Mouse (Mus musculus) midbrain, embryonic 14.5 days (tissue): ENCODE data around the gene Ndufs4. TPM values are rescaled to one million over a fixed set of nuclear protein-coding genes. Genes with fewer than 3 reads are reported as not detected.

Source experiments
- ATAC-seq: fragments of 200-750 bp; cut with Nextera tagmentation; 2 replicates; pipeline ENCODE4 v1.8.0; 2017; ENCODE audit warnings: moderate number of reproducible peaks, moderate library complexity; ENCODE audit not compliant: low FRiP score, low TSS enrichment
- DNase-seq: peaks from one replicate; pipeline ENCODE4 v3.0.0-alpha.2; 2015
- H3K27ac ChIP-seq: fragments of 300-500 bp; sonication (generic); replicated peaks from 2 replicates; pipeline ENCODE4 v1.5.1; 2014; ENCODE audit warnings: mild to moderate bottlenecking, low read depth, low read length, moderate library complexity
- H3K27me3 ChIP-seq: fragments of 300-500 bp; sonication (generic); 2 replicates; pipeline ENCODE4 v1.6.1; 2014; ENCODE audit warnings: low read length, control low read depth, mixed read lengths; ENCODE audit not compliant: control insufficient read depth, insufficient read depth
- H3K36me3 ChIP-seq: fragments of 300-500 bp; sonication (generic); 2 replicates; pipeline ENCODE4 v1.6.1; 2014; ENCODE audit warnings: low read length, control low read depth; ENCODE audit not compliant: control insufficient read depth, insufficient read depth
- H3K4me1 ChIP-seq: fragments of 300-500 bp; sonication (generic); 2 replicates; pipeline ENCODE4 v1.6.1; 2014; ENCODE audit warnings: mild to moderate bottlenecking, antibody characterized with exemption, low read length, control low read depth; ENCODE audit not compliant: control insufficient read depth, insufficient read depth
- H3K4me2 ChIP-seq: fragments of 300-500 bp; sonication (generic); 2 replicates; pipeline ENCODE4 v1.6.1; 2014; ENCODE audit warnings: mild to moderate bottlenecking, low read length, moderate library complexity
- H3K4me3 ChIP-seq: fragments of 300-500 bp; sonication (generic); replicated peaks from 2 replicates; pipeline ENCODE4 v1.5.1; 2014; ENCODE audit warnings: low read depth, low read length
- H3K9ac ChIP-seq: fragments of 300-500 bp; sonication (generic); replicated peaks from 2 replicates; pipeline ENCODE4 v1.6.1; 2014; ENCODE audit warnings: mild to moderate bottlenecking, low read length, moderate library complexity
- H3K9me3 ChIP-seq: fragments of 300-500 bp; sonication (generic); 2 replicates; pipeline ENCODE4 v1.6.1; 2016; ENCODE audit warnings: low read length, control low read depth, mixed read lengths; ENCODE audit not compliant: control insufficient read depth
- WGBS: fragments of 180-500 bp; shearing (Covaris S2); extraction: QIAGEN DNeasy Blood & Tissue Kit; methylation state at CpG from one replicate; pipeline ENCODE4 v1.1.7; 2014; 5-methylcytosine and 5-hydroxymethylcytosine counted together
- polyA plus RNA-seq: library from polyadenylated mRNA; unstranded; fragments of >200 nt; fragmentation: Nextera tagmentation; extraction: Ambion mirVana; gene quantifications from 2 replicates; pipeline ENCODE4 v1.2.1, GENCODE M21; 2014

Ndufs4 gene
- polyA plus RNA-seq, 1 experiment from 2014 or later, result 370 TPM

GRCm38 (mm10) chr13:114351321-114351946 is 36.6 kb downstream of the Ndufs4 start:
- H3K27ac ChIP-seq, result 0 out of 2 replicates have a peak overlapping the region, but pooled peaks have one; percentile 2
- H3K4me1 ChIP-seq, result no peaks in the 10 kb centered on the region; the same call in 1 of the 2 replicates
- DNase-seq (peak; percentile 37), ATAC-seq (peak; percentile 63; the same call in 1 of the 2 replicates)
- no peaks in the 10 kb centered on the region for H3K36me3 ChIP-seq
- H3K27me3 ChIP-seq, result no peaks in the 10 kb centered on the region
- H3K9me3 ChIP-seq, result no peaks in the 10 kb centered on the region
- H3K4me2 ChIP-seq, result no peak overlapping the region
- 35% methylated on average over 8 of the region's 8 CpGs for WGBS
- no peak overlapping the region for H3K9ac ChIP-seq
- no peak overlapping the region for H3K4me3 ChIP-seq

DNA sequence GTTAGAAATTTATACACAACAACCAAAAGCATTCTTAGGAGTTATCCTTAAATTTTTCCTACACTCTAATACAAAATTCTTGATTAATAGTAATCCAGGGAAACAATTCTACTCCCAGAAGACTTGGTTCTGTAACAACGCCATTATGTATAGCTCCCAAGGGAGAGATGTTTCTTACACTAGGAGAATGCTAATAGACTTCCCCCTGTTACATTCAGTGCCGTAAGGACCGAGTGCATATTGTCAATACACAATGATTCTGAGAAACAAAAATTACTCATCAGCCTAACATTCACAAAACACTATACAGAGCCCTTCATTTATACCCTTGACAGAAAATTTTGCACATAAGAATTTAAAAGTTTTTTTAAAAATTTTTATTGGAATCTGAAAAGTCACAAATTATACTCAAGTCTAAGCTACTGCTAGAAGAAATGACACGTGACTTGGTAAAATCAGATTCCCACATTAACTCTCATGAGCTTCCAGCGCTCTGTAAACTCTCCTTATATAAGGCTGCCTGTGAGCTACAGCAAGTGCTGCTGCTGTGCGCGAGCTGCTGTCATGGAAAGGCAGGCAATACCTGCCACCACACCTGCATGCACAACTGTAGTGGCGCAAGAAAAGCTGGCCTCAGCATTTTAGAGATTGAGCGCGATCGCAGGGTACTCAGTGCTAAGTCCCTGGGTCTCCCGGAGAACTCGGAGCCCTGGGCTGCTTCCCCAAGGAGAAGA is 42.9 kb downstream of the Ndufs4 start:
- H3K9ac ChIP-seq, result no peak overlapping the region
- DNase-seq (peak; percentile 40), ATAC-seq (no peak)
- no peak overlapping the region for H3K4me2 ChIP-seq
- 52% methylated on average over 13 of the region's 13 CpGs for WGBS
- 0 out of 2 replicates have a peak overlapping the region, but pooled peaks have one; percentile 22 for H3K27ac ChIP-seq
- no peaks in the 10 kb centered on the region for H3K36me3 ChIP-seq
- H3K9me3 ChIP-seq, result no peaks in the 10 kb centered on the region
- H3K27me3 ChIP-seq, result no peaks in the 10 kb centered on the region
- H3K4me1 ChIP-seq, result peaks cover 17% of the 10 kb centered on the region
- no peak overlapping the region for H3K4me3 ChIP-seq

DNA sequence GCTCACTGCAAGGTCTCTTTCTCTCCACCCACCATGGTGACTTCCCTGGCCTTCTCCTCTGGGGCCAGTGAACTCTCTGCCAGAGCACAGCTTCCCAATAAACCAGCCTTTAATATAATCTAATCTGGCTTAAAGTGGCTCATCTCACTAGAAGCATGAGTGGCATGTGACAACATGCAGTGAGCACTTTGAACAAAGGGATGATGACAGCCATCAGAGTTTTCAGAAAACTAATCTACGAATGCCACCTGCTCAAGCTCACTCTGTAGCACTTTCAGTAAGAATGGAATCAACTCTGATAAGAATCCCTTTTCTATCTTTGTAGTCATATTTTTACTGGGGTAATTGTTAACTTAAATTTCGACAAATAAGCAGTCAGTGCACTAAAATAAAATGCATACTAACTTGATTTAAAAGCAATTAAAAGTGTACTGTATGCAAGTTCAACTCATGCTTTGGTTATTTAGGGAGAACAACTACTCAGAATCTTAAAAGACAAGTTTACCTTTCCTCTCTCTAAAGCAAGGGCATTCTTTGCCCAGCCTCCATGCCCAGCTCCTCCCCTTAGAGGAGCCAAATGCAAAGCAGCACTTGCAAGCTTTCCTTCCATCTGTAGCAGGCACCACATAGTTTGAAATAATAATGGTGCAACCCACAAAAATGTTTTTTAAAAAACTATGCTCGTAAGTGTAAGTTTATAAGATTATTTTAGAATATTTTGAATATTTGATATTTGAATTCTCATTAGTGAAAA is 43.7 kb downstream of the Ndufs4 start:
- 60% methylated on average over 3 of the region's 3 CpGs for WGBS
- Histone ChIP-seq H3K9me3 (no peaks in the 10 kb centered on the region), H3K9ac (no peak overlapping the region), H3K4me2 (no peak overlapping the region), H3K27ac (no peak overlapping the region), H3K36me3 (no peaks in the 10 kb centered on the region), H3K27me3 (no peaks in the 10 kb centered on the region), H3K4me1 (peaks cover 17% of the 10 kb centered on the region), H3K4me3 (no peak overlapping the region)
- ATAC-seq (no peak), DNase-seq (no peak)

DNA sequence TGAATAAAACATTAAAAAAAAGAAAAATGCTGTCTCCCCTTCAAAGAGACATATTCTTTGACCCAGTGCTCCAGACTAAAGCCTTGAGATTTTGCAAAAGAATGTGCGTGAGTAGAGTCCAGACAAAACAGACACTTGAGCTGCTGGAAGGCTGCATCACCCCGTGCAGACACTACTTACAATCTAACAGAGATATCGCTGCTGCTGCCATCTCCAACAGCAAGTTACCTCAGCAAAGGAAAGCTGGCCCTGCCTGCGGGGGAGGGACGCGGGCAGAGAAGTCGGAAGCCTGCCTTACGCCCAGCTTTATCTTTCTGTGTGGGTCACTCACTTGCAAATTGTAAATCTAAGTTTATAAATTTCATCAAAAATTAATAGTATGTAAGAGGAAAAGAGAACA is 45.1 kb downstream of the Ndufs4 start:
- ATAC-seq, result no peak
- Histone ChIP-seq H3K4me2 (0 out of 2 replicates have a peak overlapping the region, but pooled peaks have one; percentile 4), H3K4me3 (no peak overlapping the region), H3K9ac (no peak overlapping the region), H3K9me3 (no peaks in the 10 kb centered on the region), H3K27ac (no peak overlapping the region), H3K27me3 (no peaks in the 10 kb centered on the region), H3K36me3 (no peaks in the 10 kb centered on the region), H3K4me1 (peaks cover 17% of the 10 kb centered on the region)
- peak; percentile 48 for DNase-seq
- WGBS, result 10% methylated on average over 8 of the region's 8 CpGs

- no peak for DNase-seq
- Histone ChIP-seq H3K9me3 (no peaks in the 10 kb centered on the region), H3K27me3 (no peaks in the 10 kb centered on the region), H3K4me2 (no peak overlapping the region), H3K9ac (no peak overlapping the region), H3K36me3 (0 out of 2 replicates have a peak, but pooled peaks cover 7% of the 10 kb centered on the region), H3K4me1 (0 out of 2 replicates have a peak, but pooled peaks cover 2% of the 10 kb centered on the region), H3K4me3 (no peak overlapping the region), H3K27ac (no peak overlapping the region)
- no peak for ATAC-seq
- WGBS, result 33% methylated on average over 2 of the region's 2 CpGs
Measured at GRCm38 (mm10) chr13:114319835-114320389, 68.1 kb downstream of the Ndufs4 start.

GRCm38 (mm10) chr13:114319136-114319535 is 68.9 kb downstream of the Ndufs4 start:
- no peak overlapping the region for H3K27ac ChIP-seq
- H3K27me3 ChIP-seq, result no peaks in the 10 kb centered on the region
- 0 out of 2 replicates have a peak, but pooled peaks cover 7% of the 10 kb centered on the region for H3K36me3 ChIP-seq
- DNase-seq (no peak), ATAC-seq (no peak)
- 0 out of 2 replicates have a peak, but pooled peaks cover 2% of the 10 kb centered on the region for H3K4me1 ChIP-seq
- no peaks in the 10 kb centered on the region for H3K9me3 ChIP-seq
- H3K4me3 ChIP-seq, result no peak overlapping the region
- H3K4me2 ChIP-seq, result no peak overlapping the region
- no peak overlapping the region for H3K9ac ChIP-seq

- WGBS, result 95% methylated on average over 3 of the region's 3 CpGs
- Histone ChIP-seq H3K27me3 (no peaks in the 10 kb centered on the region), H3K4me2 (no peak overlapping the region), H3K4me3 (no peak overlapping the region), H3K36me3 (0 out of 2 replicates have a peak, but pooled peaks cover 7% of the 10 kb centered on the region), H3K27ac (no peak overlapping the region), H3K9me3 (no peaks in the 10 kb centered on the region), H3K4me1 (0 out of 2 replicates have a peak, but pooled peaks cover 2% of the 10 kb centered on the region), H3K9ac (no peak overlapping the region)
- DNase-seq (no peak), ATAC-seq (no peak)
Measured at GRCm38 (mm10) chr13:114315374-114315773, 72.7 kb downstream of the Ndufs4 start.

DNA sequence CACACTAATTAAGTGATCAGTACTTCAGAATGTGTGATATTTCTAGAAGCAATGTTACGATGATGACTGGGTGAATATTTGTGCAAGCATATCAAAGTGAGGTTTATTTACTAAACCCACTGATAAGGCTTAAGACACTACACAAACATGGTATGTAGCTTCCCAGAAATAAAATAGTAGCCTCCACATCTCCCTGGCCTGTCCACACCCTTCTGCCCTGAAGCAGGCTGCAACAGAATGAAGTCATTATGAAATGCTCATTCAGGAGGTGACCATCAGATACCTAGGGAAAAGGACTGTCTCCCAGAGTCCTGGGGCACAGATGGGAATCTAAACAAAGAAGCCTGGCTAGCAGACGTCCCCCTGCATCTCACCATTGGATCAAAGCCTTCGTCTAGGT is 73.1 kb downstream of the Ndufs4 start:
- WGBS, result 84% methylated on average over 3 of the region's 3 CpGs
- 0 out of 2 replicates have a peak, but pooled peaks cover 7% of the 10 kb centered on the region for H3K36me3 ChIP-seq
- H3K9ac ChIP-seq, result no peak overlapping the region
- H3K27me3 ChIP-seq, result no peaks in the 10 kb centered on the region
- no peak for DNase-seq
- no peak overlapping the region for H3K27ac ChIP-seq
- no peak overlapping the region for H3K4me2 ChIP-seq
- no peak for ATAC-seq
- H3K4me3 ChIP-seq, result no peak overlapping the region
- 0 out of 2 replicates have a peak, but pooled peaks cover under 1% of the 10 kb centered on the region for H3K4me1 ChIP-seq
- H3K9me3 ChIP-seq, result no peaks in the 10 kb centered on the region
